Mouse (Mus musculus): ENCODE measurements around the gene Uchl1.

Gene Uchl1

GRCm38 (mm10) chr5:66710445-66711019, 34.6 kb downstream of the Uchl1 start:
- no peak for DNase-seq (ENCODE audit: low spot score in 2 of 2)

GRCm38 (mm10) chr5:66712801-66713200, 36.9 kb downstream of the Uchl1 start:
- DNase-seq (ENCODE audit: low spot score in 2 of 2), result no peak

GRCm38 (mm10) chr5:66715498-66715931, 39.6 kb downstream of the Uchl1 start:
- DNase-seq (ENCODE audit: low spot score in 2 of 2), result no peak

GRCm38 (mm10) chr5:66717931-66718330, 42.0 kb downstream of the Uchl1 start:
- no peak for DNase-seq (ENCODE audit: low spot score in 2 of 2)

- no peak for DNase-seq (ENCODE audit: low spot score in 2 of 2)
Measured at GRCm38 (mm10) chr5:66718413-66718812, 42.5 kb downstream of the Uchl1 start.

- no peak for DNase-seq (ENCODE audit: low spot score in 2 of 2)
Measured at GRCm38 (mm10) chr5:66718880-66719279, 43.0 kb downstream of the Uchl1 start.

- DNase-seq (ENCODE audit: low spot score in 2 of 2), result no peak
Measured at GRCm38 (mm10) chr5:66720921-66721320, 45.0 kb downstream of the Uchl1 start.

- DNase-seq (ENCODE audit: low spot score in 2 of 2), result no peak
Measured at GRCm38 (mm10) chr5:66722586-66722985, 46.7 kb downstream of the Uchl1 start.

- DNase-seq (ENCODE audit: low spot score in 2 of 2), result no peak
Measured at GRCm38 (mm10) chr5:66723037-66723436, 47.1 kb downstream of the Uchl1 start.

GRCm38 (mm10) chr5:66723626-66724025, 47.7 kb downstream of the Uchl1 start:
- no peak for DNase-seq (ENCODE audit: low spot score in 2 of 2)

- no peak for DNase-seq (ENCODE audit: low spot score in 2 of 2)
Measured at GRCm38 (mm10) chr5:66729306-66729705, 53.4 kb downstream of the Uchl1 start.

GRCm38 (mm10) chr5:66730621-66731301, 54.9 kb downstream of the Uchl1 start:
- DNase-seq (ENCODE audit: low spot score in 2 of 2), result peak; percentile 71 to 75

GRCm38 (mm10) chr5:66731302-66731697, 55.4 kb downstream of the Uchl1 start:
- no peak for DNase-seq (ENCODE audit: low spot score in 2 of 2)

- DNase-seq (ENCODE audit: low spot score in 2 of 2), result no peak
Measured at GRCm38 (mm10) chr5:66733556-66733955, 57.7 kb downstream of the Uchl1 start.
